Mouse (Mus musculus) neural tube, embryonic 15.5 days (tissue): ENCODE data around the gene Spag7. TPM values are rescaled to one million over a fixed set of nuclear protein-coding genes. Genes with fewer than 3 reads are reported as not detected.

Experiments used
- ATAC-seq: fragments of 200-750 bp; cut with Nextera tagmentation; 2 replicates; pipeline ENCODE4 v1.8.0; 2017; ENCODE audit warnings: mild to moderate bottlenecking, moderate TSS enrichment, moderate library complexity; ENCODE audit not compliant: low FRiP score
- H3K27ac ChIP-seq: fragments of 300-500 bp; sonication (generic); replicated peaks from 2 replicates; pipeline ENCODE4 v1.5.1; 2015; ENCODE audit warnings: mild to moderate bottlenecking, inconsistent platforms
- H3K27me3 ChIP-seq: fragments of 300-500 bp; sonication (generic); replicated peaks from 2 replicates; pipeline ENCODE4 v1.6.1; 2015; ENCODE audit warnings: inconsistent platforms
- H3K36me3 ChIP-seq: fragments of 300-500 bp; sonication (generic); 2 replicates; pipeline ENCODE4 v1.6.1; 2015; ENCODE audit warnings: inconsistent platforms
- H3K4me1 ChIP-seq: fragments of 300-500 bp; sonication (generic); 2 replicates; pipeline ENCODE4 v1.6.1; 2015; ENCODE audit warnings: inconsistent platforms
- H3K4me2 ChIP-seq: fragments of 300-500 bp; sonication (generic); 2 replicates; pipeline ENCODE4 v1.6.1; 2015; ENCODE audit warnings: inconsistent platforms, mild to moderate bottlenecking, moderate library complexity
- H3K4me3 ChIP-seq: fragments of 300-500 bp; sonication (generic); replicated peaks from 2 replicates; pipeline ENCODE4 v1.5.1; 2015; ENCODE audit warnings: mild to moderate bottlenecking, inconsistent platforms
- H3K9ac ChIP-seq: fragments of 300-500 bp; sonication (generic); replicated peaks from 2 replicates; pipeline ENCODE4 v1.6.1; 2015; ENCODE audit warnings: mild to moderate bottlenecking, inconsistent platforms
- H3K9me3 ChIP-seq: fragments of 300-500 bp; sonication (generic); replicated peaks from 2 replicates; pipeline ENCODE4 v1.6.1; 2016; ENCODE audit warnings: inconsistent platforms
- WGBS: fragments of 180-500 bp; shearing (Covaris S2); methylation state at CpG from one replicate; pipeline ENCODE4 v1.1.7; 2015; ENCODE audit warnings: mixed read lengths; 5-methylcytosine and 5-hydroxymethylcytosine counted together
- polyA plus RNA-seq: library from polyadenylated mRNA; unstranded; fragments of >200 nt; fragmentation: Nextera tagmentation; extraction: Ambion mirVana; gene quantifications from 2 replicates; pipeline ENCODE4 v1.2.1, GENCODE M21; 2015

Spag7 gene
- polyA plus RNA-seq, 1 experiment from 2014 or later = 159 TPM

DNA sequence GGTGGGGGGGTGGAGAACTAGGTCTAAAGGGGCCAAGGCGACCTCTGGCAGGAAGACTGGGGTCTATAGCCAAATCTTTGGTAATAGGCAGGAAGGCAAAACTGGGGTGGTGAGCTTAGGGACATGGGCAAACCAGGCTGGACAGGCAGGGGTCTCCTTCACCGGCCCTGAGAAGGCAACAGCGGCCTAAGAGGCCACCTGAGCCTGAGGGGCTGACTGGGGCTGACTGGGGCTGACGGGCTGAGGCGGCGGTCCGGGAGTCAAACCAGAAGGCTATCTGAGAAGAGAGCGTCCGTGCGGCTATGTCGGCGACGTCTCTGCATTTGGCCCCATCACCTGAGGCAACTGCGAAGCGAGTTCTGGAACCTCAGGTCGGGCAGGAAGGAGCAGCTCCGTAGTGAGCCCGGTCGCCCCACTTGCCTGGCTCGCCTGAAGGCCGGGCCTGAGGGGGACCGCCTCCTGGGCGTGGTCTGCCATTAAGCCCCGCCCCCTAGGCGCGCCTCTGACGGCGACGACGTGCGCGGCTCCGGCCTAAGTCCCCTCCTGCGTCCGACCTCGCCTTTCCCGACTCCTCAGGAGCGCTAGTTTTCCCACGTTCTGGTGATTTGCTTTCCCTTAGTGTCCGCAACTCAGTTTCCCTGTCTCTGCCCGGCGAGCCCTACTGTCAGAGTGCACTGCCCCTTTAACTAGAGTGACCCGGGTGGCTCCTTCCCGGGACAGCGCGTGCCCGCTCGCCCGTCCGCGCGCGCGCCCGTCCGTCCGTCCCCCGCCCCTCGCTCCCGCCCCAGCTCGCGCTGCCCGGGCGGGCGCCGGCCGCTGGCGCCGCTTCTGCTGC, 30.7 kb upstream of the Spag7 start, which contains the start of the genes Inca1 and Kif1c:
TSS of gene Inca1 (minus strand) at position 434 of the 835 bp plus-strand sequence.
TSS of gene Kif1c (plus strand) at position 827 of the 835 bp plus-strand sequence.
- H3K9me3 ChIP-seq = no peaks in the 10 kb centered on the region
- ATAC-seq = peak; percentile 96
- peak within 1 kb of the TSS; percentile 94 for H3K9ac ChIP-seq
- H3K27ac ChIP-seq = peak within 1 kb of the TSS; percentile 96
- H3K4me3 ChIP-seq = peak within 1 kb of the TSS; percentile 93
- peaks cover 17% of the 10 kb centered on the region for H3K36me3 ChIP-seq
- H3K4me2 ChIP-seq = peak within 1 kb of the TSS; percentile 89
- WGBS = 1% methylated on average over 67 of the region's 69 CpGs
- peaks cover 32% of the 10 kb centered on the region for H3K4me1 ChIP-seq
- no peaks in the 10 kb centered on the region for H3K27me3 ChIP-seq

DNA sequence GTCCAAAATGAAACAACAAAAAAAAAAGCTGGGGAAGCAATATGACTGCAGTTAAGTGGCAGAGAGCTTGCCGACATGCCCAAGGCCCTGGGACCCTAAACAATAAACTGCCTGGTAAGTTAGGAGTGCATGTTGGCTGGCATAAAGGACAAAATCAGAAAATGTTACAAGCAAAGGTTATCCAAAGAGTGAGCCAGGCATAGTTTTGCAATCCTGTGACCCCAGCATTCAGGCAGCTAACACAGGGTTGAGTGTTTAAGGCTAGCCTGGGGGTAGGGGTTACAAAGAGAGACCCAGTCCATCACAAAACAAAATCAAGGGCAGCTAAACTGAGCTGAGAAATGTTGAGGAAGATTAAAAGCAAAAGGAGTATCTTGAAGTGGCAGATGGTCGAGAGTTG, 29.8 kb upstream of the Spag7 start:
- 79% methylated on average over 2 of the region's 2 CpGs for WGBS
- H3K4me2 ChIP-seq = no peak overlapping the region

DNA sequence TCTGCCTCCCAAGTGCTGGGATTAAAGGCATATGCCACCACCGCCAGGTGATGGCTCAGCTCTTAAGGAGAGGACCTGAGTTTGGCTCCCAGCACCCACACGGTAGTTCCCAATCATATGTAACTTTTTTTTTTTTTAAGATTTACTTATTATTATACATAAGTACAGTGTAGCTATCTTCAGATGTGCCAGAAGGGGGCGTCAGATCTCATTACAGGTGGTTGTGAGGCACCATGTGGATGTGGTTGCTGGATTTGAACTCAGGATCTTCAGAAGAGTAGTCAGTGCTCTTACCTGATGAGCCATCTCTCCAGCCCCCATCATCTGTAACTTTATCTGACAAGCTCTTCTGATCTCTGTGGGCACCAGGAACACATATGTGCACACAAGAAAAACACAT, 28.2 kb upstream of the Spag7 start:
- Histone ChIP-seq H3K27me3 (no peaks in the 10 kb centered on the region), H3K4me2 (no peak overlapping the region), H3K27ac (no peak overlapping the region), H3K4me3 (no peak overlapping the region), H3K9me3 (no peaks in the 10 kb centered on the region), H3K9ac (no peak overlapping the region), H3K4me1 (peaks cover 23% of the 10 kb centered on the region), H3K36me3 (no peaks in the 10 kb centered on the region)
- 74% methylated on average over 3 of the region's 3 CpGs for WGBS
- ATAC-seq = no peak

More for the DNA sequence above, 29.8 kb upstream of the Spag7 start:
- ATAC-seq = no peak
- Histone ChIP-seq H3K36me3 (peaks cover 8% of the 10 kb centered on the region), H3K27ac (no peak overlapping the region), H3K27me3 (no peaks in the 10 kb centered on the region), H3K9me3 (no peaks in the 10 kb centered on the region), H3K9ac (no peak overlapping the region), H3K4me3 (peak overlapping the region; percentile 93; the same call in 1 of the 2 replicates), H3K4me1 (peaks cover 32% of the 10 kb centered on the region)

DNA sequence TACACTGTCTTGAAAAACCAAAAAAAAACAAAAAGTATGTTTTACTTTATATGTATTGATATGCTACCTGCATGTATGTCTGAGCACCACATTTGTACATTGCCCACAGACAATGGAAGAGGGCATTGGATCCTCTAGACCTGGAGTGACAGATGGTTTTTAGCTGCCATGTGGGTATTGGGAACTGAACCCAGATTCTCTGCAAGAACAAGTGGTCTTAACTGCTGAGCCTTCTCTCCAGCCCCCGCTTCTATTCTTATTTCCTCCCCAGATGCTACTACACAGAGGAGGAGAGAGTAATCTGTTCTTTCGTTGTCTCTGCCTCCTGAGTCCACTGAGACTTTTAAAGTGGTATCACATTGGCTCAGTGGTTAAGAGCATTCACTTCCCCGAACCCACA, 24.3 kb upstream of the Spag7 start:
- H3K27me3 ChIP-seq = no peaks in the 10 kb centered on the region
- H3K27ac ChIP-seq = no peak overlapping the region
- no peak overlapping the region for H3K4me2 ChIP-seq
- 67% methylated on average over 3 of the region's 3 CpGs for WGBS
- H3K9me3 ChIP-seq = no peaks in the 10 kb centered on the region
- H3K4me3 ChIP-seq = no peak overlapping the region
- no peak for ATAC-seq
- peaks cover 9% of the 10 kb centered on the region for H3K4me1 ChIP-seq
- H3K36me3 ChIP-seq = no peaks in the 10 kb centered on the region
- no peak overlapping the region for H3K9ac ChIP-seq

DNA sequence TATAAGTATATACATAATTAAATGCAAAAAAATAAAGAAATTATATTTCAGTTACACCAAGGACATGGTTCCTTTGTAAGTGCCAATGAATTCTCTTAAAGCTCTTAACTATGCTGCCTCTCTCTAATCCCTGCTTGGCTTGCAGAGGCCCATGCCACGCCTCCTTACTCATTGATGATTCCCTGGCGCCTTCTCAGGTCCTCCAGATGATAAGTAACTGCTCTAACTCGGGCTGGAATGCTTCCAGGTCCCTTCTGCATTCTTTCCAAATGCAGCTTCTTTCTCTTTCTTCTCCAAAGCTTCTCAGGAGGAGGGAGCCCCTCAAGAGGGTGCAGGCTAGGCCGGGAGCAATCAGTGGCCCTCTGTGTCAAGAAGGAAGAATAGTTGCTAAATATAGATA, 20.4 kb upstream of the Spag7 start:
- Histone ChIP-seq H3K36me3 (peaks cover 11% of the 10 kb centered on the region), H3K27ac (no peak overlapping the region), H3K4me3 (no peak overlapping the region), H3K27me3 (no peaks in the 10 kb centered on the region), H3K9me3 (no peaks in the 10 kb centered on the region), H3K4me2 (no peak overlapping the region), H3K9ac (no peak overlapping the region), H3K4me1 (peaks cover 29% of the 10 kb centered on the region)
- no peak for ATAC-seq
- WGBS = 57% methylated on average over 4 of the region's 4 CpGs

DNA sequence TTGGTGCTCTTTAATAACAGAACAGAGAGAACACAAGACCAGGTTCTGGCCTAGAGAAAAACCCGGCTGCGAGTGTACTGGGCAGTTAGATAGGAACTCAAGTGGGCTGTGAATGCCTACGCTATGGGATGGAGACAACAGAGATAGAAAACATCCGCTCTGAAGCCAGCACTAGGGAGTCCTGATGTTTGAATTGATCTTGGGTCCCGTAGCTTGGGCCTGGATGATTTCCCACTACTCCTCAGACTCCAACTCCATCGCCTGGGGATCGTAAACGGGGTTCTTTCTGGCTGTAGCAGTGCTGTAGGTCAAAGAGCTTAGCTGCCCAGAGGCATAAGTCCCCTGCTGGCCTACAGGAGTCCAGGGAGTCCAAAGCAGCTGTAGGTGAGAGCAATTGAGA, 19.2 kb upstream of the Spag7 start:
- peaks cover 23% of the 10 kb centered on the region for H3K36me3 ChIP-seq
- peak overlapping the region; percentile 90 for H3K9ac ChIP-seq
- no peaks in the 10 kb centered on the region for H3K27me3 ChIP-seq
- no peaks in the 10 kb centered on the region for H3K9me3 ChIP-seq
- 9% methylated on average over 8 of the region's 8 CpGs for WGBS
- peak overlapping the region; percentile 85 for H3K4me3 ChIP-seq
- peak overlapping the region; percentile 89 for H3K27ac ChIP-seq
- peak overlapping the region; percentile 87 for H3K4me2 ChIP-seq
- H3K4me1 ChIP-seq = peaks cover 29% of the 10 kb centered on the region
- peak; percentile 27; the same call in 1 of the 2 replicates for ATAC-seq

DNA sequence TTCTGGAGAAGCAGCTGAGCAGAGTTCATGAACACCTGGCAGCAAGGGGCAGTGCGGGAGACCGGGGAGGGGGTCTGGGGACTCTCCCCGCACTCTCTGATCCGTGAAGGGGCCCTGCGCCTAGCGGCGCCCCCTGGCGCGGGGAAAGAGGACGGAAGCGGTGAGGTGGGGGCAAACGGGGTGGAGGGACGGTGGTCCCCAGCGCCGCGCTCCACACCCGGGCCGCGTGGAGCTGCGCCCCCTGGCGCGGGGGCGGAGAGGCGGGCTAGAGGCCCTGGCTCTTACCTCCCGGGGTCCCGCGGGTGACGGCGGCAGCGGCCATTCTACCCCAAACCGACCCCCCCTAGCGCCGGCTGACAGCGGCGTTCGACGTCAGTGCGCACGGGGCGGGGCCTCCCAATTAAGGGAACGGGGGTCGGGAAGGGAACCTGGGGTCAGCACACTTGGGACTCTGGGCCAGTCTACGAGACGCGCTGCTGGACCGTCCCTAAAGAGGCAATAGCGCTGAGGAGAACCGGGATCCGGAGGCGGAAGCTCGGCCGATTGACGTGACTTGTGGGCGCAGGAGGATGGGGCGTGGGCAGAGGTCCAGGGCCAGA, 18.5 kb upstream of the Spag7 start, which contains the start of gene Camta2:
TSS of gene Camta2 (minus strand) at position 505 of the 599 bp plus-strand sequence.
- peak within 1 kb of the TSS; percentile 90 for H3K9ac ChIP-seq
- peak within 1 kb of the TSS; percentile 87 for H3K4me2 ChIP-seq
- ATAC-seq = peak; percentile 78
- peak within 1 kb of the TSS; percentile 89 for H3K27ac ChIP-seq
- H3K4me1 ChIP-seq = peaks cover 31% of the 10 kb centered on the region
- WGBS = under 1% methylated on average over 48 of the region's 55 CpGs
- H3K27me3 ChIP-seq = no peaks in the 10 kb centered on the region
- H3K9me3 ChIP-seq = no peaks in the 10 kb centered on the region
- H3K36me3 ChIP-seq = peaks cover 30% of the 10 kb centered on the region
- peak within 1 kb of the TSS; percentile 85 for H3K4me3 ChIP-seq

DNA sequence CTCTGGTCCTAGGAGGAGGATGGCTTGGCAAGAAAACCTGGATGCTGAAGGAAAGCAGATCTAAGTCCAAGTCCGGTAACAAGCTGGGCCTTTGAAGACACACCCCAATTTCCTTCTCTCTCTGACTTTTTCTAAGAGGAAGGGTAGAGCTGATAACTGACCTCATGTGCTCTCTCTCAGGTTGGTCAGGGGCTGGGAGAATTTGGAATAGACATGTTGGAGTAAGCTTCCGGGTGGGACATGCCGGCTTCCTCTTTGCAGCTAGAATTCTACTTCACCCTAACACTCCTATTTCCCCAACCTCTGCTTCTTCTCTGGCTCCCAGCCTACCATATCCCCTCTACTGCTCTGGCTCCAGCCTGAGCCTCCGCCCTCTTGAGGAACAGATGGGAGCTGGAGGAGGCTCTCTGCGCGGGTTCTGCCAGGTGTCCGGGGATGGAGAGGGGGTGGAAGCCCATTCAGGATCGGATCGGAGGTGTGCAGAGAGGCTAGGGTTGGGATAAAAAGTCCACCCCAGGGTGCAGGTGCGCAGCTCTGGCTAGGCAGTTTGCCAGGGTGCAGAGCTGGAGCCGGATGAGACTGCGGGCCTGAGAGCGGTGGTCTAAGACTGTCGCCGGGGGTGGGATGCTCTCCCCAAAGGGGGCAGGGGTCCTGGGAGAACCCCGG, 17.8 kb upstream of the Spag7 start:
- peaks cover 37% of the 10 kb centered on the region for H3K4me1 ChIP-seq
- H3K27me3 ChIP-seq = no peaks in the 10 kb centered on the region
- H3K4me2 ChIP-seq = peak overlapping the region; percentile 87
- peak overlapping the region; percentile 90 for H3K9ac ChIP-seq
- H3K9me3 ChIP-seq = no peaks in the 10 kb centered on the region
- ATAC-seq = peak; percentile 62; the same call in 1 of the 2 replicates
- H3K36me3 ChIP-seq = peaks cover 32% of the 10 kb centered on the region
- peak overlapping the region; percentile 89 for H3K27ac ChIP-seq
- H3K4me3 ChIP-seq = peak overlapping the region; percentile 85
- WGBS = 3% methylated on average over 16 of the region's 16 CpGs

DNA sequence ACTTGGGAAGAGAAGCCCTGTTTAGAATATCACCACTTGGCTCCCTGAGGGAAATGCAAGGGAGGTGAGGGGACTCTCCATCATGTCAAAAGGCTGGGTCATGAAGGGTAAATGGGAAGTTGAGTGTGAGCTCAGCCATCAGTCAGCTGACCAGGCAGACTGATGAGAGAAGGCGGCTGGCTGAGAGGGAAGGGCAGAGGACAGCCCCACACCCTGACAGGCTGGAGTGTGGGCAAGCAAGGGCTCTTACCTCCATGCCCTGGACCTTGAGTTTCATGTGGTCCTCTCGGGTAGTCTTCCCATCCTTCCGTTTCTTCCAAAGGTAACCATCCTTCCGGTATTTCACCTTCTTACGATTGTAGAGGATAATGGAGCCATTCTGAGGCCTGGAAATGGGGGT, 14.4 kb upstream of the Spag7 start:
- H3K9me3 ChIP-seq = no peaks in the 10 kb centered on the region
- peaks cover 31% of the 10 kb centered on the region for H3K4me1 ChIP-seq
- no peak overlapping the region for H3K9ac ChIP-seq
- H3K36me3 ChIP-seq = peaks cover 57% of the 10 kb centered on the region
- no peaks in the 10 kb centered on the region for H3K27me3 ChIP-seq
- no peak overlapping the region for H3K4me3 ChIP-seq
- no peak for ATAC-seq
- H3K27ac ChIP-seq = no peak overlapping the region
- no peak overlapping the region for H3K4me2 ChIP-seq
- WGBS = 90% methylated on average over 5 of the region's 5 CpGs

DNA sequence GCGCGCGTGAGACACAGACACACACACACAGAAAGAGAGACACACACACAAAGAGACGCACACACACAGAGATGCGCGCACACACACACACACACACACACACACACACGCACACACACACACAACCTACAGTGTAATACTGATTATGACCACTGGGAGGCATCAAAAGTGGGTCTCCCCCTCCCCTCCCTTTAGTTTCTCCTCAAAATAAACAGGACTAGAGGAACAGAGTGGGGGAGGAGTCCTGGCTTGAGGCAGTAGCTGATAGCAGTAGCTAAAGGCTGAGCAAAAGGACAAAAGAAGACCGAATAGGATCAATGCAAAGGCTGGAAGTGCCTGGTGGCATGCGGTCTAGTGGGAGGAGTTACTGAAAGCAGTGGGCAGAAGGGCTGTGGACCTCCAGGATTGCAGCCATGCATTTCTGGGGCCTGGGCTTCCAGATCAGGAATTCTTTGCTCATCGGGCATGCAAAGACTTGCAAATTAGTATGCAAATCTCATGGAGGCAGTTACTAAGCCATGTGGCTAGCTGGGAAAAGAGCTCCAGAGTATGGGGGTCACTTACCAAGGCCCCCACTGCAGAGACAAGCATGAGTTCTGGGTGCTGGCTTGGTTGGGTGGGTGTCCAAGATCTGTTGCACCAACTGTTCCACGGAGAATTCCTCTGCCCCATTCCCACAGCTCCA, 12.8 kb upstream of the Spag7 start:
- Histone ChIP-seq H3K36me3 (peaks cover 67% of the 10 kb centered on the region), H3K27ac (peak overlapping the region; percentile 4; the same call in 1 of the 2 replicates), H3K4me2 (peak overlapping the region; percentile 15; the same call in 1 of the 2 replicates), H3K9me3 (no peaks in the 10 kb centered on the region), H3K27me3 (no peaks in the 10 kb centered on the region), H3K4me1 (peaks cover 22% of the 10 kb centered on the region), H3K4me3 (no peak overlapping the region), H3K9ac (no peak overlapping the region)
- 17% methylated on average over 11 of the region's 11 CpGs for WGBS
- ATAC-seq = peak; percentile 46

DNA sequence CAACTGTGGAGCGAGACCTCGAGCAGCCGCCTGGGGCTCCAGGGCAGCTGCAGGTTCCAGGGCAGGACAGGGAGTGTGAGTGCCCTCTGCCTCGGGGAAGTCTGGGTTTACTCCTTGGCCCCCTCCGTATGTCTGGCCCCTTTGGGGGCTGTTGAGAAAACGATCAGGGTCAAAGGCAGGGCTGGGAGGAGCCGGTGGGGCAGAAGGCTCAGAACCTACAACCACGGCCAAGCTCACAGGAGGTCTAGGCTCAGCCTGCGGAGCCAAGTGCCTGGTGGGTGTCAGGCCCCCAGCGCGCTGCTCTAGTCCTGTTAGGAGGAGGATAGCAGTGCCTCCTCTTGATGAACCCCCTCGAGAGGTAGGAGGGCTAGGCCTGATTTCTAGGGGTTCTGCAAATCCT, 12.0 kb upstream of the Spag7 start:
- Histone ChIP-seq H3K9ac (no peak overlapping the region), H3K4me1 (peaks cover 14% of the 10 kb centered on the region), H3K36me3 (peaks cover 76% of the 10 kb centered on the region), H3K27me3 (no peaks in the 10 kb centered on the region), H3K4me2 (no peak overlapping the region), H3K4me3 (no peak overlapping the region), H3K9me3 (no peaks in the 10 kb centered on the region), H3K27ac (no peak overlapping the region)
- no peak for ATAC-seq
- WGBS = 67% methylated on average over 12 of the region's 12 CpGs
